Mouse (Mus musculus): ENCODE results near the gene Gstm6.

- TF ChIP-seq CTCF (IDR thresholded peaks at IDR 0.05; ENCODE audit: low read depth, low read length) (no peak), EP300 (IDR thresholded peaks at IDR 0.05; ENCODE audit: insufficient read depth, low read depth, low read length) (no peak), POLR2A (IDR thresholded peaks at IDR 0.05; ENCODE audit: insufficient read depth, low read length) (no peak)
These were observed 3.0 kb downstream of the Gstm6 start for GRCm38 (mm10) chr3:107940524-107940923.
